ENCODE assay signal across 15 mouse cellular contexts in the genomic region with DNA sequence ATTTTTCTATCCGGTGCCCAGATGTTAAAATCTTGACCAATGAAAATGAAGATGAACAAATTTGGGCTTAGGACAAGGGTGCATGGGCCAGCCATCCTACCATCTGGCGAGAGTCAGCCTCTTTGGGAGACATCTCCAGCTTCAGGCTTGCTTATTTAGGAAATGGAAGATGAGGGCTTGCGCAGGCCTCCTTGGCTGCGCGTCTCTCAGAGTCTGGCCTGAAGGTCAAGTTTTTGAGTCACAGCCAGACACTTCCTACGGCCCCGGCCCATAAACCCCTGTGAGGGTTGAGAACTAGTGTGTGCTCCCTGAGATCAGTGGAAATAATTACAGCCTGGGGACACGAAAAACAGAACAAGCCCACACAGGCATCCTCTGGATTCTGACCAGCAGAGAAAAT.
DNase-seq lines count a peak whose midpoint lies in the region; ATAC-seq lines count a peak whose summit lies in the region.
"Had no signal": no experiment of that assay in that cellular context is flagged by ENCODE, and none has a peak within 500 bp of the region (broad histone marks: within the 10 kb centered on the region; RNA-seq: fewer than 3 reads in every experiment).

No protein-coding gene starts in this region.

- peaks cover 38% of the 10 kb centered on the region for H3K4me1 ChIP-seq in lung, embryonic 16.5 days (replicated peaks; ENCODE audit: control insufficient read depth, insufficient read depth, low read length)
- peaks cover 33% of the 10 kb centered on the region for H3K4me1 ChIP-seq in limb, embryonic 15.5 days

- no peaks in the 10 kb centered on the region for H3K27me3 ChIP-seq in lung, embryonic 16.5 days (ENCODE audit: control insufficient read depth, insufficient read depth, low read depth, low read length)
- H3K27me3 ChIP-seq in limb, embryonic 15.5 days, result no peaks in the 10 kb centered on the region

- ATAC-seq in lung, embryonic 16.5 days (ENCODE audit: low read depth), result no peak
- ATAC-seq in limb, embryonic 15.5 days (ENCODE audit: insufficient number of reproducible peaks, low FRiP score, low TSS enrichment, low read depth), result no peak
- ATAC-seq: forebrain, embryonic 13.5 days; intestine, postnatal 0 days had no signal

- 0 out of 2 replicates have a peak overlapping the region, but pooled peaks have one; percentile 0 for H3K27ac ChIP-seq in lung, embryonic 16.5 days (ENCODE audit: low read length)
- H3K27ac ChIP-seq in limb, embryonic 15.5 days, result peak overlapping the region; percentile 9; the same call in 1 of the 2 replicates
- H3K27ac ChIP-seq: embryonic facial prominence, embryonic 13.5 days; forebrain, embryonic 13.5 days had no signal

- intact Hi-C loops in heart, postnatal 14 days (cut with DNase I), result loop anchor here (5.0 kb wide), 1 partner anchor 69 kb away; no protein-coding TSS in a partner anchor
- intact Hi-C loops in left cerebral cortex, postnatal 10 days (cut with DNase I), result loop anchor here (5.0 kb wide), 1 partner anchor 304 kb away; no protein-coding TSS in a partner anchor

- no peak overlapping the region for H3K9ac ChIP-seq in lung, embryonic 16.5 days (ENCODE audit: low read length)
- H3K9ac ChIP-seq in limb, embryonic 15.5 days, result no peak overlapping the region
- H3K9ac ChIP-seq: embryonic facial prominence, embryonic 13.5 days; forebrain, embryonic 13.5 days had no signal

- DNase-seq in adrenal gland, postnatal 14 days, result peak; percentile 17
- no peak for DNase-seq in adrenal gland, postnatal 10 days
- DNase-seq in lung, postnatal 10 days, result no peak
- peak; percentile 30 to 35 for DNase-seq in heart, postnatal 14 days
- no peak for DNase-seq in right cerebral cortex, adult 2 months (ENCODE audit: low spot score in 2 of 2)
- DNase-seq in left cerebral cortex, postnatal 10 days (ENCODE audit: extremely low spot score in 1 of 2, low spot score in 2 of 2), result no peak
- DNase-seq: cerebellum, postnatal 14 days; liver; thymus, adult 18-20 months had no signal

- H3K4me3 ChIP-seq in lung, embryonic 16.5 days (ENCODE audit: low read length), result no peak overlapping the region
- no peak overlapping the region for H3K4me3 ChIP-seq in limb, embryonic 15.5 days
- H3K4me3 ChIP-seq: embryonic facial prominence, embryonic 13.5 days; forebrain, embryonic 13.5 days had no signal

- H3K36me3 ChIP-seq in lung, embryonic 16.5 days (ENCODE audit: control insufficient read depth, insufficient read depth, low read length), result no peaks in the 10 kb centered on the region
- H3K36me3 ChIP-seq in limb, embryonic 15.5 days, result no peaks in the 10 kb centered on the region
- H3K36me3 ChIP-seq: embryonic facial prominence, embryonic 13.5 days; G1E had no signal

- 47% methylated on average over 8 of the region's 8 CpGs for WGBS in lung, embryonic 16.5 days
- WGBS in limb, embryonic 15.5 days, result 42% methylated on average over 8 of the region's 8 CpGs

- H3K9me3 ChIP-seq in lung, embryonic 16.5 days (ENCODE audit: control insufficient read depth, low read length), result no peaks in the 10 kb centered on the region
- no peaks in the 10 kb centered on the region for H3K9me3 ChIP-seq in limb, embryonic 15.5 days
- H3K9me3 ChIP-seq: embryonic facial prominence, embryonic 13.5 days; forebrain, embryonic 13.5 days had no signal

- H3K4me2 ChIP-seq in lung, embryonic 16.5 days (ENCODE audit: low read depth, low read length), result no peak overlapping the region
- H3K4me2 ChIP-seq in limb, embryonic 15.5 days, result no peak overlapping the region
- H3K4me2 ChIP-seq: embryonic facial prominence, embryonic 13.5 days; forebrain, embryonic 13.5 days had no signal

Comparison
In these comparisons a context has a peak if more than half of its experiments do, and no peak if none do; other contexts are left out.
1. DNase-seq: peak in adrenal gland, postnatal 14 days (single experiment) and heart, postnatal 14 days (2 of 2); none in adrenal gland, postnatal 10 days (single experiment), lung, postnatal 10 days (single experiment), right cerebral cortex, adult 2 months (0 of 2) and left cerebral cortex, postnatal 10 days (0 of 2).